ENCODE assay signal across 9 mouse cellular contexts in the genomic region with DNA sequence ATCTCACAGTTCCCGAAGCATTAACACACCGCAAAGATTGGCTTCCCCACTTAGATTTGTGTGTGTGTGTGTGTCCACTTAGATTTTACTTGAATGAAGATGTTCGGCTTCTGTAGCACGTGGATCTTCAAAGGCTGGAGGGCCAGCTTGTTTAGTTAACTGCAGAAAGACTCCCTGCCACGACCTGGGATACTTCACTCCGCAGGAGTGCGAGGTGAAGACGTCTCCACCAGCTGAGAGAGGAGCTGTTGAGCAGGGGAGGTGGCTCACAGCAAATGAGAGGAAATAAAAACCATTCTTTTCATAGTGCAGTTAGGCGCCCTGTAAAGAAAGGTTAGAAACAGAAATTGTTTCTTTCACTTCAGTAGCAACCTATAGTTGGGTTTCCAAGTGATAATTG.
A peak's percentile ranks its signal among the peaks of the same experiment; 100 is the strongest.
DNase-seq lines count a peak whose midpoint lies in the region; ATAC-seq lines count a peak whose summit lies in the region.
"Had no signal": no experiment of that assay in that cellular context is flagged by ENCODE, and none has a peak within 500 bp of the region (broad histone marks: within the 10 kb centered on the region; RNA-seq: fewer than 3 reads in every experiment).

No protein-coding gene starts in this region.

- peak overlapping the region; percentile 39 for H3K4me2 ChIP-seq in heart, embryonic 15.5 days
- H3K4me2 ChIP-seq in midbrain, embryonic 11.5 days: no peak overlapping the region
- no peak overlapping the region for H3K4me2 ChIP-seq in midbrain, embryonic 16.5 days (ENCODE audit: low read length)
- H3K4me2 ChIP-seq in hindbrain, embryonic 14.5 days (replicated peaks): peak overlapping the region; percentile 1; the same call in 1 of the 2 replicates
- H3K4me2 ChIP-seq in stomach, embryonic 15.5 days: peak overlapping the region; percentile 22; the same call in 1 of the 2 replicates

- no peak for ATAC-seq in heart, embryonic 15.5 days (replicated peaks; ENCODE audit: insufficient number of reproducible peaks, insufficient read depth, low FRiP score, low read depth)
- ATAC-seq in midbrain, embryonic 11.5 days (ENCODE audit: low FRiP score): no peak
- ATAC-seq in midbrain, embryonic 16.5 days: no peak
- no peak for ATAC-seq in hindbrain, embryonic 14.5 days (ENCODE audit: low FRiP score)
- no peak for ATAC-seq in stomach, embryonic 15.5 days (ENCODE audit: insufficient read depth, low FRiP score, low read depth)

- 10% methylated on average over 9 of the region's 9 CpGs for WGBS in heart, embryonic 15.5 days
- 16% methylated on average over 9 of the region's 9 CpGs for WGBS in midbrain, embryonic 11.5 days
- WGBS in midbrain, embryonic 16.5 days: 14% methylated on average over 9 of the region's 9 CpGs
- WGBS in hindbrain, embryonic 14.5 days: 14% methylated on average over 9 of the region's 9 CpGs
- 14% methylated on average over 9 of the region's 9 CpGs for WGBS in stomach, embryonic 15.5 days

- 0 out of 2 replicates have a peak overlapping the region, but pooled peaks have one; percentile 0 for H3K27ac ChIP-seq in heart, embryonic 15.5 days
- H3K27ac ChIP-seq in midbrain, embryonic 11.5 days (ENCODE audit: low read depth, low read length): no peak overlapping the region
- no peak overlapping the region for H3K27ac ChIP-seq in midbrain, embryonic 16.5 days (ENCODE audit: low read length)
- no peak overlapping the region for H3K27ac ChIP-seq in hindbrain, embryonic 14.5 days
- H3K27ac ChIP-seq in stomach, embryonic 15.5 days: no peak overlapping the region
- H3K27ac ChIP-seq: left cerebral cortex, adult 2 months had no signal

- H3K9me3 ChIP-seq in heart, embryonic 15.5 days (replicated peaks): no peaks in the 10 kb centered on the region
- H3K9me3 ChIP-seq in midbrain, embryonic 11.5 days (ENCODE audit: control insufficient read depth, low read length): no peaks in the 10 kb centered on the region
- no peaks in the 10 kb centered on the region for H3K9me3 ChIP-seq in midbrain, embryonic 16.5 days (replicated peaks; ENCODE audit: control insufficient read depth, low read length, poor library complexity, severe bottlenecking)
- H3K9me3 ChIP-seq in hindbrain, embryonic 14.5 days (ENCODE audit: control insufficient read depth, low read length): no peaks in the 10 kb centered on the region
- no peaks in the 10 kb centered on the region for H3K9me3 ChIP-seq in stomach, embryonic 15.5 days

- DNase-seq in heart, postnatal 4 days: no peak
- DNase-seq in midbrain, embryonic 11.5 days (ENCODE audit: low spot score, missing footprints): peak; percentile 89
- DNase-seq in hindbrain, embryonic 14.5 days (ENCODE audit: low spot score): no peak
- DNase-seq in gastrocnemius, adult 18-20 months (ENCODE audit: low spot score): no peak
- DNase-seq: cerebellum, postnatal 25 days had no signal

- no peak overlapping the region for H3K4me3 ChIP-seq in heart, embryonic 15.5 days
- no peak overlapping the region for H3K4me3 ChIP-seq in midbrain, embryonic 11.5 days (ENCODE audit: low read depth, low read length)
- no peak overlapping the region for H3K4me3 ChIP-seq in midbrain, embryonic 16.5 days (ENCODE audit: low read depth, low read length)
- H3K4me3 ChIP-seq in hindbrain, embryonic 14.5 days (replicated peaks; ENCODE audit: low read length): no peak overlapping the region
- H3K4me3 ChIP-seq in stomach, embryonic 15.5 days (replicated peaks): no peak overlapping the region
- H3K4me3 ChIP-seq: left cerebral cortex, adult 2 months had no signal

- no peak overlapping the region for H3K9ac ChIP-seq in heart, embryonic 15.5 days
- H3K9ac ChIP-seq in midbrain, embryonic 11.5 days (ENCODE audit: low read length): no peak overlapping the region
- H3K9ac ChIP-seq in midbrain, embryonic 16.5 days (ENCODE audit: low read depth, low read length): no peak overlapping the region
- H3K9ac ChIP-seq in hindbrain, embryonic 14.5 days: no peak overlapping the region
- no peak overlapping the region for H3K9ac ChIP-seq in stomach, embryonic 15.5 days

- H3K36me3 ChIP-seq in heart, embryonic 15.5 days: no peaks in the 10 kb centered on the region
- H3K36me3 ChIP-seq in midbrain, embryonic 11.5 days (ENCODE audit: control insufficient read depth, insufficient read depth, low read length): no peaks in the 10 kb centered on the region
- no peaks in the 10 kb centered on the region for H3K36me3 ChIP-seq in midbrain, embryonic 16.5 days (ENCODE audit: control insufficient read depth, insufficient read depth, low read length)
- no peaks in the 10 kb centered on the region for H3K36me3 ChIP-seq in hindbrain, embryonic 14.5 days (replicated peaks; ENCODE audit: control insufficient read depth, insufficient read depth)
- no peaks in the 10 kb centered on the region for H3K36me3 ChIP-seq in stomach, embryonic 15.5 days

- H3K4me1 ChIP-seq in heart, embryonic 15.5 days (replicated peaks): peaks cover 18% of the 10 kb centered on the region
- H3K4me1 ChIP-seq in midbrain, embryonic 11.5 days (ENCODE audit: control insufficient read depth, insufficient read depth, low read length): peaks cover 2% of the 10 kb centered on the region; the same call in 1 of the 2 replicates
- peaks cover 8% of the 10 kb centered on the region; the same call in 1 of the 2 replicates for H3K4me1 ChIP-seq in midbrain, embryonic 16.5 days (ENCODE audit: control insufficient read depth, insufficient read depth, low read length)
- H3K4me1 ChIP-seq in hindbrain, embryonic 14.5 days (replicated peaks; ENCODE audit: control insufficient read depth, insufficient read depth, low read length): 0 out of 2 replicates have a peak, but pooled peaks cover 7% of the 10 kb centered on the region
- 0 out of 2 replicates have a peak, but pooled peaks cover 5% of the 10 kb centered on the region for H3K4me1 ChIP-seq in stomach, embryonic 15.5 days

- H3K27me3 ChIP-seq in heart, embryonic 15.5 days: no peaks in the 10 kb centered on the region
- no peaks in the 10 kb centered on the region for H3K27me3 ChIP-seq in midbrain, embryonic 11.5 days (ENCODE audit: control insufficient read depth, insufficient read depth, low read length)
- no peaks in the 10 kb centered on the region for H3K27me3 ChIP-seq in midbrain, embryonic 16.5 days (ENCODE audit: control insufficient read depth, insufficient read depth, low read depth, low read length)
- H3K27me3 ChIP-seq in hindbrain, embryonic 14.5 days (ENCODE audit: control insufficient read depth, insufficient read depth, low read length): no peaks in the 10 kb centered on the region
- H3K27me3 ChIP-seq in stomach, embryonic 15.5 days (replicated peaks): no peaks in the 10 kb centered on the region

Comparison
In these comparisons a context has a peak if more than half of its experiments do, and no peak if none do; other contexts are left out.
1. H3K4me2 ChIP-seq: peak in heart, embryonic 15.5 days (single experiment), hindbrain, embryonic 14.5 days (single experiment) and stomach, embryonic 15.5 days (single experiment); none in midbrain, embryonic 11.5 days (single experiment) and midbrain, embryonic 16.5 days (single experiment).